Mouse (Mus musculus): ENCODE results near the gene Nos1ap.

The Nos1ap gene

GRCm38 (mm10) chr1:170548192-170548795 is 41.4 kb downstream of the Nos1ap start:
- DNase-seq (ENCODE audit: extremely low read depth, low read depth): no peak

DNA sequence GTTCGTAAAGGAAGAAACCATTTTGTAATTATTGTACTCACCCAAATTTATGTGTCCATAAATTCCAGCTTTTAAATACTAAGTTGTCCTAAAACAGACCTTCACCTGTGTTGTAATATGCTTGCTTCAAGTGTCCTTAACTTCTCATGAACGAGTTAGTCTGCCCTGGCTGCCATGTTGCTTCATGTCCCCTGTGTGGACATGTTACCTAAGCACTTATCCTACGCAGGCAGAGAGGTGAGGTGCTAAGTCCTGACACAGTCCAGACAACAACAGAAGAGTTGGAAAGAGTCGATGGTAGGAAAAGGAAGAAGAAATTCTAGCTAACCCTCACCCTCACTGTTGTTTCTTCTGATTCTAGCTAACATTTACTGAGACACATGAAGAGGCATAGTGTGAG is 43.4 kb downstream of the Nos1ap start:
- DNase-seq (ENCODE audit: extremely low read depth, low read depth): no peak

DNA sequence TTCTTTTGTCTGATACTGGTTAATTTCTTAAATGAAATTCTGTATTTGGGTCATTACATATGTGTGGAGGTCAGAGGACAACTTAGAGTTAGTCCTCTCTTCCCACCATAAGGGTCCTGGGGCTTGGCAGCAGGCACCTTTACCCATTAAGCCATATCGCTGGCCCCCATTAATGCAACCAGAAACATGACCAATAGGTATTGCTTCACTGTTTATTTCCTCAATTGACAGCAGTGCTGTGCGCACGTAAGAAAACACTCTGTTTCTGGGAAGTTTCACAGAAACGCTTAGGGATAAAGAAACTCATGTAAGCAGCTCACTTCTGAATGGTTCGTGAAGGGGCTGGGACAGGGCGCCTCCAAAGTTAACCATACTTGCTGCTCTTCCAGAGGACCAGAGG is 44.4 kb downstream of the Nos1ap start:
- DNase-seq (ENCODE audit: extremely low read depth, low read depth): no peak

DNA sequence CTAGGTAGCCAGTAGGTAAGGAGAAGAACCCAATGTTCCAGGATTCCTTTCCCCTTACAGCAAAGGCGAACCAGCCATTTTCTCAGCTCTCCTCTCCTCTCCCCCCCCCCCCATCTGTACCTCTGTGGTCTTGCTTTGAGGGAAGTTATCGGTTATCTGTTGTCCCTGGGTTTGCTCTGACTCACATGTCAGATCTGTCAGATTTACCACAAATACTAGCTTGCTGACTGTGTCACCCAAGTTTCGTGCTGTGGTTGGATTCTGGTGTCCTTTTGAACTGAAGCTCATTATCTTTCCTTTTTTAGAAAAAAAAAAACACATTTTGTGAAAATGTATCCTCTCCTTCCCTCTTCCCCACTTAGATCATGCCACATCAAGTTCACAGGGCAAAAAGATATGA is 50.2 kb downstream of the Nos1ap start:
- DNase-seq (ENCODE audit: extremely low read depth, low read depth): no peak

GRCm38 (mm10) chr1:170538481-170539061 is 51.1 kb downstream of the Nos1ap start:
- no peak for DNase-seq (ENCODE audit: extremely low read depth, low read depth)

DNA sequence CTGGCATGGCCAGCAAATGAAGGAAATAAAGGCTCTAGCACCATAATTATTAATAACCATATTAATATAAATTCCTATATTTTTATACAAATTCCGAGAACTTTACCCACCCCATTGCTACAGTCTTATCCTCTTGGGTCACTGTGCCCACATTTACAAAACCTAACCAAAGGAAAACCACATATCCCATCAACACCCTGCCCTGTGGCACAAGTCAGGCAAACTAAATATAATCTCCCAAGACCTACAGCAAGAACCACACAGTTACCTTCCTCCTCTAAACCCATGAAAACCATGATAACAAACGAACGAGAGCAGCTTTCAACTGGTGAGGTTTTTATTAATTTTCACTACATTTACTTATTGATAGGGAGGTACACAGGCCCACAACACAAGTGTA is 53.3 kb downstream of the Nos1ap start:
- no peak for DNase-seq (ENCODE audit: extremely low read depth, low read depth)

DNA sequence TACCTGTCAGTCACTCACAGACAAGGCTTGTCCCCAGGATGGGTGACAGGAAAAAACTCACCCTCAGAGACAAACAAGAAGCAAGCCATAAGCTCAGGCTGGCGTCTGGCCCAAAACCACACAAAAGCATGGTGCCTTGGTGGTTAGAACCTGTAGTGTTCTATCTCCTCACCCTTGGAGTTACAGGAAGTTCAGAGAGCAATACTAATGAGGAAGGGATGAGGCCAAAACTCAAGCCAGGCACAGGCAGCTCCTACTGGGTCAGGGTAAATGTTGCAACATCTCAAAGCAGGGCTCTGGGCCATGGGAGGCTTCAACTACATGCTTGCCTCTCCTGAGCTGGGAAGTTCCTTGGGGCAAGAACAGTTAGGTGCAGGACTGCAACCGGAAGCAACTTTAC is 54.4 kb downstream of the Nos1ap start:
- peak; percentile 23 for DNase-seq (ENCODE audit: extremely low read depth, low read depth)

- no peak for DNase-seq (ENCODE audit: extremely low read depth, low read depth)
Measured at GRCm38 (mm10) chr1:170531286-170531685, 58.4 kb downstream of the Nos1ap start.

- DNase-seq (ENCODE audit: extremely low read depth, low read depth): no peak
Measured at GRCm38 (mm10) chr1:170530456-170530855, 59.2 kb downstream of the Nos1ap start.

DNA sequence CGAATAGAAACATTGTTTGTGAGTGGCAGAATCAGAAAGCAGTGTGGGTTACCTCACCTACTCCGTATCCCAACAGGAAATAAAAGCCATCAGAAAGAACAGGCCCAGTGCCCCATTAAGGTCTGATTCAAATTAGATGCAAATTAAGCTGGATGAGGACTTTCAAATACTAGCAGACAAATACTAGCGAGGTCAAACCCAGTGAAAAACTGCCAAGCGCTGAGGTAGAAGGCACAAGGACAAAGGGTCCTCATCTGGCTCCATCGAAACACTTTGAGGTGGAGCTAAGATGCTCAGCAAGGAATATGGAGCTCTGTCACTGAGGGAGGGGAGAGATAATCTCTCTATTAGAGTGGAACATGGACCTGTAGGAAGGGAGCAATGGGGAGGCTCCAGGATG is 66.8 kb downstream of the Nos1ap start:
- no peak for DNase-seq (ENCODE audit: extremely low read depth, low read depth)

DNA sequence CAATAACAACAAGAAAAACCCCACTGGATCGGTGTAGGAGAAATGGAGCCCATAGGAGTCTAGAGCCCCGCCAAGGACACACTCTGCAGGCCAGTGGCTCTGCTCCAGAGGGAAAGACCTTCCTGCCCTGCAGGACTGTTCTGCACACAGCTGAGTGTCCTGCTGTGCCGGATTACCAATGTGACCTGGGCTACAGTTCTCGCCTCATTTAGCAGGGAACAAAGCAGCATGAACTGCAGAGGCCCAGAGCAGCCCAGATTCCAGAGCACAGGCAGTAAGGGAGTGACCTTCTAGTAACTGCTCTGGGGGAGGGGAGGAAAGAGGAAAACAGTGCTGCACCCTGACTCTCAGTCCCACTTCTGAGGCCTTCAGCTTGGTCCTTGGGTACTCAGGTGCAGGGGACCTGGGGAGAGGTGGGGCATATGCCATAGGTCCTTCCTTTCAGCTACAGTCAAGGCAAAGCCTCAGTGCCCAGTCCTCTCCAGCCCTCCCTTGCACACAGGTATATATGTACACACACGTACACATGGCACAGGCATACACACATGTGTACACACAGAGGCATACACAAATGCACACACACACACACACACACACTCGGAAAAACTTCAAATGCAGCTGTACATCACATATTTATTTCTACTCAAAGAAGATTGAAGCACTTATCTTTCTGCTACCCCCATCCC is 68.0 kb downstream of the Nos1ap start:
- no peak for DNase-seq (ENCODE audit: extremely low read depth, low read depth)

DNA sequence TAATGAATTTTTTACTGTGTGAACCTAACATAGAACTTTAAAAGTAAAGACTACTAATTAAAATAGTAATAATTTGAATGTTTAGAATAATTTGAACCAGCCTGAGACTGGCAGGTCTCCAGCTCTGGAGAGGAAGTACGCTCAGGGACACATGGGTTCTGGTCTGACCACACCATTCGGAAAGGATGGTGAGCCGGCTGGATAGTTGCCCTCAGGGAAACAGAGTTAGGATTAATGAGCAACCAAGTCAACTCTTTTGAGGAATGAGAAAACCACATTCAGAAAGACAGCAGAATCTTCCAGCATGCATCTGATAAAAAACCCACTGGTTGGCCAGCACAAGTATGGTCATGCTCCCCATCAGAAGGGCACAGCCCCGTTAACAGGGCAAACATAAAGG is 69.5 kb downstream of the Nos1ap start:
- no peak for DNase-seq (ENCODE audit: extremely low read depth, low read depth)

DNA sequence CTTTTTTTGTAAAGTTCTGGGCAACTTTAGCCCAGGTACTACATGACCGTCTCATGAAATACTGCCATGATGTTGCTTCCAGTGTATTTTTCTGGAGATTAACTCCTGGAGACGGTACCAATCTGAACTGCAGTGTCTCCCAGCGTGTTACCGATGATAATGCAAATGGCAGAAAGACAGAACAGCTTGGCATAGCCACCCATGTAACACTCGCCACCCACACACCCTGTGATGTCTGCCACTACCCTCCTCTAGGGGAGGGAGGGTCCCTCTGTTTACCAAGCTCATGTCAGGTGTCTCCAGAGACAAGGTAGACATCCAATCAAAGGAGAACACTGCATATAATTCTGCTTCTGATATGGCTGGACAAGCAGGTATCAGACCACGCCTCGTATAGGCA is 70.0 kb downstream of the Nos1ap start:
- DNase-seq (ENCODE audit: extremely low read depth, low read depth): no peak

DNA sequence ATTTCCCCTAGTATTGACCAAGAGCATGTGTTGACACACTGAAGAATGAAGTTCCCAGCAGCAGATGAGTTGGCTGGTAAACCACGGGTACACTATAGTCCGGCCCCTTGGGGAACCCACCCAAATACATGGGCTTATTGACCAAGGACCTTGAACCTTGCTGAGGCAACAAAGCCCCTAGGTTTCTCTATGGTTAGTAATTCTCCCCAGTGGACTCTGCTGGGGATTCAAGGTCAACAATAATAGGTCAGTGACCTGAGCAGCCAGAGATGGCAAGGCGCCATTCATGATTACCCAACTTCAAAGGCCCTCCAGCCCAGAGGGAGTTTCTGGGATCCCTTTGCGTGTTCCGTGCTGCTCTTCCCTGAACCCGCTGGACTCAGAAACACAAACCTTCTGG is 73.5 kb downstream of the Nos1ap start:
- DNase-seq (ENCODE audit: extremely low read depth, low read depth): no peak

GRCm38 (mm10) chr1:170515455-170515854 is 74.2 kb downstream of the Nos1ap start:
- no peak for DNase-seq (ENCODE audit: extremely low read depth, low read depth)

DNA sequence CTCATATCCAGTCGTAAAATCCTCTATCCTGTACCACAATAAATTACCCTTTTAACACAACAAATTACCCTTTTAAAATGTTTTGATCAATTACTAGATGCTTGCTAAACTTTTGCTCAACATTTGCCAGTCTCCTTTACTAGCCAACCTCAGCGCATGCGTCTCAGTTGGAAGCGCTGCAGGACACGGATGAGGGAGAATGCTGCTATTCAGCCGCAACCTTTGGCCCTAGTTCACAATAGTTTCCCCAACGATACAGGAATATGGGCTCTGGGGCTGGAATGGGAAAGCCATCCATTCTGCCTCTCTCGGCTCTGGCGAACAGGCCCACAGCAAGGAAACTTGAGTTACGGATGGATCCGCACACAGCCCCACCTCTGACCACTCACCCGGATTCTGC is 75.4 kb downstream of the Nos1ap start:
- DNase-seq (ENCODE audit: extremely low read depth, low read depth): no peak

DNA sequence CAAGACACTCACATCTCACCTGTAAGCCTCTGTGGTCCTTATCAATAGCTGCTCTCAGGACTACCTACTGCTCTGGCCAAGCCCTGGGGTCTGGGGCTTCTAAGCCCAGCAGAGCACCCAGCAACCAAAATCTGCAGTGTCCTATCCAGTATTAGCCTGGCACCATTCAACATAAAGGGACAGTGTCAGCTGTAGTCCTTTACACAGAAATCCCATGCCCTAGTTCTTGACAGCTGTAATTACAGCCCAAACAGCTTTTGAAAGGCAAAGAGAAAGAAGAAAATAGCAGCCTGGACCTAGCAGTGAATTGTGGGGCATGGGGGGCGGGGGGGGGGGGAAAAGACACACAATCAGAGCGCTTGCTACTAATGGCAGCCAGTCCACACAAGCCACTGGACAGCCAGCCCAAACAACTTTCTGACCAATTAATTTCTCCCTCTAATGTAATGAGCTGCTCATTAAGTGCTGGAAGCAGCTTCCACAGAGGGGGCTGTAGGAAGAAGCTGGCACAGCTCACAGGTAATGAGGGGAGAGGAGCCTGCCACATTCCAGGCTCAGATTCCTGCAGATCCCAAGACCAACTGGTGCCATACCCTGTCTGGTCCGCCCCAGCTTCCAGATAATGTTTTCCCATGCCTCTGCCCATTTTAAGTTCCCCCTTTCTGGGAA is 77.1 kb downstream of the Nos1ap start:
- DNase-seq (ENCODE audit: extremely low read depth, low read depth): no peak

DNA sequence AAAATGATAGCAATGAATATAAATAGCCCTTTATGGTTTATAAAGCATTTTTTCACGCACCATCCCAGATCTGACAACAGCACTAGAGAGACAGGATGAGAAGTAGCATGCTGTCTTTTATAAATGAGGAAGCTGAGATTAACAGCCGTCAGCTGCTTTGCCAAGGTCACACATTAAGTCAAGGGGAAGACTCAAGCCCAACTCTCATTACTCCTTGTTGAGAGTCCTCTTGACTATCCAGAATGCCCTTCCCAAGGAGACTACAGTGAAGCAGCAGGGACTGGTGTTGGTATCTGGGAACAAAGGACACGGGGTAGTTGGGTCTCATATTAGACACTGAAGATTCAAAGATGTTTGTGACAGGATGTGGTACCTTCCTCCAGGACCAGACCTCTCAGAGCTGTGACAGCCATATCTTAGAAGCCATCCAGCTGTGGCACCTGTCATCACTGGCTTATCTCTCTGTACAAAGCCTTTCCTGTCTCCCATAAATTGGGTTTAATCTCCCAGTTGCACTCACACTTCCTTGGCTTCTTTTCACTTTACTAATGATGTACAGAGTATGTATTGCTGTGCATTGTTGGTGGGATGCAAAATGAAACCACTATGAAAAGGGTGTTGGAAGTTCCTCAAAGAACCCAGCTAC is 78.9 kb downstream of the Nos1ap start:
- DNase-seq (ENCODE audit: extremely low read depth, low read depth): peak; percentile 74

DNA sequence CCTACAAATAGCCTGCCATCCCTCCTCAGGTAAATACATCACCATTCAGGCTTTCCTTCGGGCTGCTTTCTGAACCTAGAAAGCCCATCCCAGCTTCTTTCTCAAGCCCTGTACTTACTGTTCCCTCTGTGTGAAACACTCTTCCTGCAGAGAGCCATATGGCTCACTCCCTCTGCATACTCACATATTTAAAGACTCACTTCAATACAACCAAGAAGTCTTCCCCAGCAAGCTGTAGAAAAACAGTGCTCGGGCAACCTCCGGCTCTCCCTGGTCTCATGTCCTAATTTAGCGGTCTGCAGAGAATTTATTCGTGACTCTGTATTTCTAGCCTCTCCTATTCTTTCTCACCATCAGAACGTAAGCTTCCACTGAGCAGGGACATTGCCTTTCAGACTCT is 83.4 kb downstream of the Nos1ap start:
- no peak for DNase-seq (ENCODE audit: extremely low read depth, low read depth)

DNA sequence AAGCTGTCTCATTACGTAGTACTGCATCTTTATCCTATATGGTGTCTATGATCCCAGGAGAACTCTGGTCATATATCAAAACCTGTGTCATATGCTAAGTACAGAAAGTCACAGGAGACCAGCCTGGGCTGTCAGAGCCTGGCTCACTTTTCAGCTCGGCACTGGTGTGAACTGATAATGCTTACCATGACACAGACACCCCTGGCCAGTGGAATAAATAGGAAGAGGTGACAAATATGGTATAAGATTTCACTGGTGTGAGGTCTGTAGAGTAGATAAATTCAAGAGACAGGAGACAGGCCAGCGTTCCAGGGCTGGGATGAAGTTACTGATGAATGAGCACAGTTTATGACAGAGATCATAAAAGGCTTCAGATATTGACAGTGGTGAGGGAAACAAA is 84.6 kb downstream of the Nos1ap start:
- DNase-seq (ENCODE audit: extremely low read depth, low read depth): peak; percentile 12

- DNase-seq (ENCODE audit: extremely low read depth, low read depth): no peak
Measured at GRCm38 (mm10) chr1:170504378-170504777, 85.3 kb downstream of the Nos1ap start.

DNA sequence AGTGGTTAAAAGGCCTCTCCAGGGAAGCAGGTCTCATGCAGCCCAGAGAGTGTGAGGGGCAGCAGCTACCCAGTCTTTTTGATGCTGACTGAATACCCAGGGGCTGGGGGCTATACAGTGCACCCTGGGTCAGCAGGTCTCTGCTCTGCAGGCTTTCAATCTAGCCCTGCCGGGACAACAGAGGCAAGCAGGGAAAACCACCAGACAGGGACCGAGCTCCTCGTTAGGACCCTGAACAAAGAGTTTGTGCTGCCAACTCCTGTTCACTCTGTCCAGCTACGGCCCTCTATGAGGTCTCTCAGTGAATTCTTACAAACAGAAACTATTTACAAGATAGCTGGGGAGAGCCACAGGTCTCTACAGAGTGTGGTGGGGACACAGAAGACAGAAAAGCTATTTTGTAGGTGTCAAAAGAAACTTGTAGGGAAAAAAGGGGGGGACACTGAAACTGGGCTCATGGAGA is 86.4 kb downstream of the Nos1ap start:
- no peak for DNase-seq (ENCODE audit: extremely low read depth, low read depth)

Data from MEL-GATA-1-ER (cell line).